Mouse (Mus musculus) embryo, embryonic 10 days (tissue): Measurements from ENCODE around the gene Ppil3.

ENCODE experiments used
- DNase-seq: peaks from one replicate; pipeline ENCODE4 v3.0.0-alpha.2; 2015; ENCODE audit warnings: low spot score

The Ppil3 gene

DNA sequence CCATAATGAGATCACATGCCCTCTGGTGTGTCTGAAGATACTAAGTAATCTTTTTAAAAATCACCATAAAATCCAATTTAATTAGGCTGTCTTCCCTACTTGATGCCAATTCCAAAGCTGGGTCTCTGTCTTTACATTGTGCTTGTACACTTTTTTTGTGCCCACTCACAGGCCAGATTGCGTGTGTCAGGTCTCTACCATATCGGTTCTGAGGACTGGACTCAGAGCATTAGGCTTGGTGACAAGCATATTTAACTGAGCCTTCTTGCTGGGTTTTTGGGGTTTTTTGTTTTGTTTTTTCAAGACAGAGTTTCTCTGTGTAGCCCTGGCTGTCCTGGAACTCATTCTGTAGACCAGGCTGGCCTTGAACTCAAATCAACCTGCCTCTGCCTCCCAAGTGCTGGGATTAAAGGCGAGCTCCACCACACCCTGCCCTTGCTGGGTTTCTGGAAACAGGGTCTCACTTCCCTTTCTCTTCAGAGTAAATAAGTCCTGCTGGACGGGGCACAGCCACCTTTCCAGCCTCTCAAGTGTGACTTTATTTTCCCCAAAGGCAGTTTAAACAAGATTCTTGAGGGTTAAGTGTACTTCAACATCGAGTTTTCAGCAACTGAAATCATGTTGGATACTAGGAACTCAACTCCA is 35.6 kb downstream of the Ppil3 start:
- no peak for DNase-seq

DNA sequence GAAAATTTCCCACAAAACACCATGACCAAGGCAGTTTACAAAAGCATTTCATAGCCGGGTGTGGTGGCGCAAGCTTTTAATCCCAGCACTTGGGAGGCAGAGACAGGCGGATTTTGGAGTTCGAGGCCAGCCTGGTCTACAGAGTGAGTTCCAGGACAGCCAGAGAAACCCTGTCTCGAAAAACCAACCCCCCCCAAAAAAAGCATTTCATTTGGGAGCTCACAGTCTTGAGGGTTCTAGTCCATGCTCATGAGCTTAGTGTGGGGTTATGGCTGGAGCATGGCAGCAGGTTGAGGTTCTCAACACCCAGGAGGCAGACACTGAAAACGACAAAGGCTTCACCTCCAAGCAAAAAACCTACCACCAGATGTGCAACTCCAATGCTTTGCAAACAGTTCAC is 37.1 kb downstream of the Ppil3 start:
- no peak for DNase-seq

DNA sequence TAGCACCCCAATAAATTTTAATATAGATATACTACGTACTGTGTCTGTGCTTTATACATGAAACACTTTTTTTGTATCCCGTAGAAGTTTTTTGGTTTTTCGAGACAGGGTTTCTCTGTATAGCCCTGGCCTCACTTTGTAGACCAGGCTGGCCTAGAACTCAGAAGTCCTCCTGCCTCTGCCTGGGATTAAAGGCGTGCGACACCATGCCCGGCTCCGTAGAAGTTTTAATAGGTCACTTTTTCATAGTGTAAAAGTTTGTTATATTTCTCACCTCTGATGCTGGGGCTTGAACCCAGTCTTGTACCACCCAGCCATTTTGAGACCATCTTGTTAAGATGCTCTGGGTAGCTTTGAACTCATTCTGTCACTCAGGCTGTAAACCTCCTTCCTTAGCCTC is 38.0 kb downstream of the Ppil3 start:
- DNase-seq = no peak

DNA sequence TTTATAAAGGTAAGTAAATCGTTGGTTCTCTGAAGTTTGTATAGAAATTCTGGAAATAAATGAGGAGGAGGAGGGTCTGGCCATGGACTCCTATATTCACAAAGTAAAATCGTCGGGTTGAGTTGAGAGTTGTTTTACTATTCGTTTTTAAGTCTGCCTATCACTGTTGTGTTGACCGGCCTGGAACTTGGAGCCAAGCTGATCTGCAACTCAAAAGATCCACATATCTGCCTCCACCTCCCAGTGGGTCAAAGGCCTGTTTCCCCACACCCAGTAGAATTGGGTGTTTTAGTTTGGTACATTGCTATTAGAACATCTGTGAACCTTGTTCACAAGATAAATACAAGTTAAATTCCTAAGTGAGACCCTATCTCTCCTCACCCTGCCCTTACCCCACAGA is 41.5 kb downstream of the Ppil3 start:
- no peak for DNase-seq

DNA sequence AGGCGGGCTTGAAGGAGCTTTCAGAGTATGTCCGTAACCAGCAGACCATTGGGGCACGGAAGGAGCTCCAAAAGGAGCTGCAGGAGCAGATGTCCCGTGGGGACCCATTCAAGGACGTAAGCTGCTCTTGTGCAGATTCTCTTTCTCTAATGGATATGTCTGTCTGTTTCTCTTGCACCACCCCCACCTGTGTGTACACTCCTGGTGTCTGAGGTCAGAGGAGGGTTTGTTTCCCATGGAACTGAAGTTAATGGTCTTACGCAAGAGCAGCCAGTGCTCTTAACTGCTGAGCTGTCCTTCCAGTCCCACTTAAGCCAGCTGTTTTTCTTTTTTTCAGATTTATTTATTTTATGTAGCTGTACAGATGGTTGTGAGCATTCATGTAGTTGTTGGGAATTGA is 43.9 kb downstream of the Ppil3 start:
- DNase-seq = no peak

DNA sequence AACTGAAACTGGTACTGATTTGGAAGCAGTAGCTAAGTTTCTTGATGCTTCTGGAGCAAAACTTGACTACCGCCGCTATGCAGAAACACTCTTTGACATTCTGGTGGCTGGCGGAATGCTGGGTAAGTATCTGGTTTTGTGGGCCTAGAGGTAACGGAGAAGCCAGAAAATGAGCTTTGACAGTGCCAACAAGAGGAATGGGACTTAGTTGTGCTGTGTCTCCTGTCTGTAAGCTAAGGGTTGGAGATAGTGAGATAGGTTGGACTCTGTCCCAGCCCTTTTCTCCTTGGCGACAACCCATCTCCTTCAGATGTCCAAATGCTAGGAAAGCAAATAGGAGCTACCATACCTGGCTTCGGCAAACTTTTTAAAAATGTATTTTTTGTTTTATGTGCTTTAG is 47.6 kb downstream of the Ppil3 start:
- DNase-seq = no peak

DNA sequence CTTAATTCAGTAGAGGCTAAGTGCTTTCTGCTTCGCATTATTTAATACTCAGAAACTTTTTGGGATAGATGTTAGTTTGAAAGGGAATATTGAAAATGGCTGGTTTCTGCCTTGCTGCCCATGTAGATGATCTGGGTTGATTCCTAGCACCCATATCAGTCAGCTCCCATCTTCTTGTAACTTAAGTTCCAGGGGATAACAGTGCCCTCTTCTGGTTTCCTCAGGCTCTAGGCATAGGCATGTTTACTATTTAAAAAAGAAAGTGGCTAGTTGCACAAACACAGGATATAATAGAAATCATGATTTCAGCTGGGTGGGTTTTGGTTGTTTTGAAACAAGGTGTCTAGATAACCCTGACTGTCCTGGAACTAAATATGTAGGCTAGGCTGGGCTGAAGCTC is 49.1 kb downstream of the Ppil3 start:
- DNase-seq = no peak

DNA sequence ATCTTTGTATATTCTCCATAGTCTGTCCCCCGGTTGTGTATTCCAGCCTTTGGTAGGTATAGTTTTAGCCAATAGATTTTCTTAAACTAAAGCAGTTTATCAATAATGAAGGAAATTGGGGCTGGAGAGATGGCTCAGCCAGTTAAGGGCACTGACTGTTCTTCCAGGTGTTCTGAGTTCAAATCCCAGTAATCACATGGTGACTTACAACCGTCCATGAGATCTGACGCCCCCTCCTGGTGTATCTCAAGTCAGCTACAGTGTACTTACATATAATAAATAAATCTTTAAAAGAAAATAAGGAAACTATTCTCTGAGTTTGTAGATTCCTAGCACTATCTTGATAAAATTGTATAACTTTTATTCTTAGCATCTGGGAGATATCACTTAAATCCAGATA is 49.9 kb downstream of the Ppil3 start:
- no peak for DNase-seq

DNA sequence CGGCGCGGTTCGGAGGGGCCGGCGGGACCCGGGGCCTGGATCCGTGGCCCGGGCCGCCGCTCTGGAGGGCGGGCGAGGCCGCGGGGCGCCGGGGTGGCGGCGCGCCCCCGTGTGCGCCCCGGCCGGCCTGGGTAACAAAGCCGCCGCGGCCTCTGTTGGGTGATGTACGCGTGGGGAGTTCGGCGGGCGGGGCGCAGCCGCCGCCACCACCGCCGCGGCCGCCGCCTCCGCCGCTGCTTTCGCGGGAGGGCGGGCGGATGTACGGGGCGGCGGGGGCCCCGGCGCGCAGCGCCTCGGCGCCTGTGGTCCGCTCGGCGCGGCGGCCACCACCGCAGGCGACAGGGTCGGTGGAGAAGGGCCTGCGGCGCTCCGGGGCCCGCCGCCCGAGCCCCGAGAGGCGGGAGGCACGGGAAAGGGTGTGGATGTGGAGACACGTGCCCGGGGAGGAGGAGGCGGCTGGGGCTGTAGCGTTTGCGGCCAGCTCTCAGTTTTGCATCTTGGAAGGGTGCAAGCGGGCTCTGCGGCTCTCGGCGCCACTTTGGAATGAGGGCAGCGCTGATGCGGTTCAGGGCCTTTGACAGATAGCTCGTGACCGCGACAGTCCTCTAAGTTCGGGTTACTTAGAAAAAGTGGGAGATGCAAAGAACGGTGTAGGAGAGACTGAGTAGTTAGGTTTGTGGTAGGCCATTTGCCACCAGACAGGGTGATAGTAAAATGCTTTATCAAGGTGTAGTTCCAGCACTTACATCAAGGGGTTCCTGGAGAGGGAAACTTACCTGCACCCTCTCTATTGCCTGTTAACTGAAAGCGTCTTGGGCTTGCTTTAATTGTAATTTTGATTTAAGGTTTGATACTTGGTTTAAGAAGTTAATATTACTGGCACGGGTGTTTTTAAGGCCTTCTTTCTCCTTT is 51.7 kb downstream of the Ppil3 start:
- peak; percentile 50 for DNase-seq

DNA sequence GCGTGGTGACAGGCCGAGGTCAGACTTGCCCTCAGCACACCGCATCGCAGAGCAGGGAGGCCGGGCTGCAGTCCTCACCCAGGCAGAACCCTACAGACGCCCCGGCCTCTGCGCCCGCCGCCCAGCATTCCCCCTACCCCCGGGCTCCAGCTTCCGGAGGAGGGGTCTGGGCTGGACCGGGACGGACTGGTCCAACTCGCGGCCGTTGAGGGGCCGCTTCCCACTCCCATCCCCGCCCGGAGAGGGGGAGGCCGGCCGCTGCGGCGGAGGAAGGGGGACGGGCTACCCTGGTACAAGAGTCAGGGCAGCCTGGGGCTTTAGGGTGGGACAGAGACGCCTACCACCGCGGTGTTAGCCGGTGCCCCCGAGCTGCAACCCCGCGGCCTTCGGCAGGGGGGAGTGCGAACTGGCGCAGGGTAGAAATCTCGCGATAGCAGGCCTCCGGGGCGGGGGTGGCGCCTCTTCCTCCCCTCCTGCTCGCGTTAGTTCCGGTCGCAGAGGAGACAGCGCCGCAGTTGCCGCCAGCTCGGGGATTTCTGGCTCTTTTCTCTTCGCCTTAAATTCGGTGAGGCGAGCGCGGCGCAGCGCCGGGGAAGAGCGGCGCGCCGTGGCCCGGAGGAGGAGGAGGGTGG is 52.5 kb downstream of the Ppil3 start, which contains the start of gene Bzw1:
Bzw1 (plus strand) TSS at position 247 of the 632 bp plus-strand sequence.
- peak; percentile 86 for DNase-seq

DNA sequence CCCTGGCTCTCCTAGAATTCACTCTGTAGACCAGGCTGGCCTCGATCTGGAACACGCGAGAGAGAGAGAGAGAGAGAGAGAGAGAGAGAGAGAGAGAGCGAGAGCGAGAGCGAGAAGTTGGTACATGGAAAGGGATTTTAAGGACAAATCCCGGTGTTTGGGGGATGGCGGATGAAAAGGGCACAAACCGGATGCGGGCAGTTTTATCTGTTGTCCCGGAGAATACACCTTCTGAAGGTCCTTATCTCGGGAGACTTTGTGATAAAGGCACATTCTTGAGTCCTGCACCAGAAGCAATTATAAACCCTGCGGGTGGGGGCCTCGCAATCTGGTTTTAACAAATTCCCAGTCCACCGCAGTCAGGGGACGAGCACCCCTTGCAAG is 53.0 kb downstream of the Ppil3 start:
- DNase-seq = peak; percentile 58

DNA sequence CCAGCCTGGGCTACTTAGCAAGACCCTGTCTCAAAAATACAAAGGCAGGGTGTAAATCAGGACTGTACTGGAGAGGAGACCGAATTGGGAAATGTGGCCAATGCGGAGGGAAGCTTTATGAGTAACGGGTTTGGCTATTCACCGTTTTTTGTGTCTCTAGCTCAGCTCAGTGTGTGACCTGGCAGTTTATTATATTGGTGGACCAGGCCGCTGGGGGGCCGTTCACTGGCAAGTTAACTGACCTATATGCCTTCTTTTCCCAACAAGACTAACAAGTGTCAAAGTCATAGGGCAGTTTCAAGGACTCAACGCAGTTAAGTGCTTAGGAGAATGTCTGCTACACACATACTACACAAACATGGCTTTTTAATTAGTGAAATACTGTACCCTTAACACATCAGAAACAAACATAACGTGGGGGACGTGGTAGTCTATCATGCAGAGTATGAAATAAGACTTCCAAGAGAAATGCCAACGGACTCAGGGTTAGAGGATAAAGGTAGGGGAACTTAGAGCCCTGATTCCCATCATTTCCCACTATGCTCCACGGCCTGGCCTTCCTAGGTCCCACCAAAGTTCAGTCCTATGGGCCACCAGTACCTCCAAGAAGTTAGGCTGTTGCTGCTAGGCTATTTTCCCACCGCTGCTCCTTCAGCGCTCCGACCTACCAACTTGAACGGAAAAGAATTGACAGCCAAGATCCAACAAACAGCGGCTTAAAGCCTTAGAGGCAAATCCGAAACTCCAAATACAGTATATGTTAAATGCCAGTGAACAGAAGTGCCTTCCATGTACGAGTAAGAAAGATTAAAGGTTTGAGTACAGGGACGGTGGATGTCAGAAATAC is 53.6 kb downstream of the Ppil3 start:
- DNase-seq = peak; percentile 7

DNA sequence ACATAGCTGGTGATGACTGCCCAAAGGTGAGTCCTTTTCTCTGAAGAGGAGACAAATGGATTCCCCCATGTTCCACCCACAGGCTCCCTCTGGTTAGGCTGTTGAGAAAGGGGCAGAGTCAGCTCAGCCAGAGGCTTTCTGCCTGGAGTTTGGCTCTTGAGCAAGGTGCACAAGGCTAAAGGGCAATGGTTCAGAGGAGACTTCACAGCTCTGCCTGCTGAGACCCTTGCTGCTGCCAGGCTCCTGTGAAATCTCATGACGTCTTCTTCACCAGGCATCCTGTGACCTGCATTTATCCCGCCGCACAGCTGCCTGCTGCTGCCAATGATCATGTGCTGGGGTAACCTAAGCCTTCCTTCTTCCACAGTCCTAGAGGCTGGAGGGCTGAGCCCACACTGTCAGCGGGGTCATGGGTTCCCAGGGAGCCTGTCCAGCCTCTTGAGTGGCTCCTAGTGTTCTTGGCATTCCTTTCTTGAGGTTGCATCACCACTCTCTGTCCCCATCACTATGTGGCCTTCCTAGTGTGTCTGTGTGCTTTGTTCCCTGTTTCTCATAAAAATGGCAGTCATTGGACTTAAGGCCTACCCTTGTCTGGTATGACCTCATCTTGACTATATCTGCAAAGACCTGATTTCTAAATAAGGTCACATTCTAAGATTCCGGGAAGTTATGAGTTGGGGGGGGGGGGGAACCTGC is 62.6 kb downstream of the Ppil3 start:
- DNase-seq = no peak
